Mouse (Mus musculus) frontal cortex, adult 2 months (tissue): ENCODE results near the gene Sema4b. TPM values are rescaled to one million over a fixed set of nuclear protein-coding genes. Genes with fewer than 3 reads are reported as not detected.

ENCODE experiments used
- DNase-seq, 2 experiments: peaks; one replicate each; pipeline ENCODE4 v3.0.0; 2022; ENCODE audit warnings: low spot score in 1 of 2; ENCODE audit errors: extremely low spot score in 1 of 2
- polyA plus RNA-seq: library from polyadenylated mRNA; depleted of rRNA; stranded (reverse); fragments of >200 nt; gene quantifications from 2 replicates; pipeline ENCODE4 v1.2.3, GENCODE M21; 2012

Sema4b gene
- polyA plus RNA-seq, 1 experiment, result 15.9 TPM

DNA sequence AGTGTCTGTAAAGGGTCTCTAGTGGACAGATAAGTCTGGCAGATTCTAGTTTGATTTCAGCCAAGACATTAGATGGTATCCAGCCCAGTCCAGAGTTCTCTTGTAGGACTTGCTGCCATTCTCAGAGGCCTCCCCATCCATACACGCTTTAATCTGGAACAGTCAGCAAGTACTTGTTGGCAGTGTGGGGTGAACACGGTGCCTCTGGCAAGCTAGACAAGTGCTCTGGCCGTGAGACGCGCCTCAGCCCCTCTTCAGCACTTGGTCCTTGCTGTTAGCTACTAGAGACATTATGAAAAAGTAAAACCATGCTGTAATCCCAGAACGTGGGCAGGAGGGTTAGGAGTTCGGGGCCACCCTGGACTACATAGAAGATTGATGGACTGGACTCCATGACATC lies 27.0 kb downstream of the Sema4b start:
- DNase-seq, result no peak

DNA sequence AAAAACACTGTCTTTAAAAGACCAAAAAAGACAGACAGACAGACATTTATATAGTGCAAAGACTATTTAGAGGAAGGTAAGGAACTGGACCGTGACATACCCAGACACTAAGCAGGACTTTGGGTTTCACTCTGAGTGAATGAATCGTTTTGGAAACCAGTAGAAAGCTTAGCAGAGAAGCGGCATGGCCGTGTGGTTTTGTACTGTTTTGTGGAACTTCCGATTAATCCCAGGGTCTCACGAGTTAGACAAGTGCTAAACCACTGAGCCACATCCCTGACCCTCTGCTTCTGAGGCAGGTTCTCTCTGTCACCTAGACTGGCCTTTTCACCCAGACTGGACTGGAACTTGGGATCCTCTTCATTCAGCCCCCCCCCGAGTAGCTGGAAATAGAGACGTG lies 27.8 kb downstream of the Sema4b start:
- no peak for DNase-seq

DNA sequence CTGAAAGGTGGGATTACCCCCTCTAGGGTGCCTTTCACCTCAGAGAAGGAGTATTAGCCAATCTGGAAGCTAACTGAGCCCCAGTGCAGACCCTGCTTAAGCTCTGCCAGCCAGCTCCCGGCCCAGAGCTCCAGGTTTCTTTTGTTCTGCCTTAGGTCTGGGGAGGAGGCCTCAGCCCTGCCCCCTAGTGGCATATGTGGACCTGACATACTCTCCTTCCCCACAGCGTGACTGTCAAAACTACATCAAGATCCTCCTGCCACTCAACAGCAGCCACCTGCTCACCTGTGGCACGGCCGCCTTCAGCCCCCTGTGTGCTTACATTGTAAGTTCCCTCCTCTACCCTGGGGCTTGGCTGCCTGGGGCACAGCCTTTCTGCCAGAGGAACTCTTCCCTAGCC lies 28.8 kb downstream of the Sema4b start:
- peak; percentile 41 to 83 for DNase-seq

DNA sequence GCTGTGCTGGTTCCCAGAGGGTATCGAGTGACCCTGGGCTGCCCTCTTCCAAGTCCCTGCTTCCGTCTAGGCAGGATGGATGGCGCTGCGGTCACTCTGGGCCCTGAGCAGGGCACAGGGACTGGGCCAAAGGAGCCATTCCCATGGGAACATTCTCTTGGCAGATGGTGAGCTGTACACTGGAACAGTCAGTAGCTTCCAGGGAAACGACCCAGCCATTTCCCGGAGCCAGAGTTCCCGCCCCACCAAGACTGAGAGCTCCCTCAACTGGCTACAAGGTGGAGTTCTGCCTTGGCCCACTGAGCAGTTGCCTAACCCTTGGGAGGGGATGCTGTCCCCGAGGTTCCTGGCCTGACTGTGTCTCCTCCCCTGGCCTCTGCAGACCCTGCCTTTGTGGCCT lies 29.9 kb downstream of the Sema4b start:
- DNase-seq, result peak; percentile 47

DNA sequence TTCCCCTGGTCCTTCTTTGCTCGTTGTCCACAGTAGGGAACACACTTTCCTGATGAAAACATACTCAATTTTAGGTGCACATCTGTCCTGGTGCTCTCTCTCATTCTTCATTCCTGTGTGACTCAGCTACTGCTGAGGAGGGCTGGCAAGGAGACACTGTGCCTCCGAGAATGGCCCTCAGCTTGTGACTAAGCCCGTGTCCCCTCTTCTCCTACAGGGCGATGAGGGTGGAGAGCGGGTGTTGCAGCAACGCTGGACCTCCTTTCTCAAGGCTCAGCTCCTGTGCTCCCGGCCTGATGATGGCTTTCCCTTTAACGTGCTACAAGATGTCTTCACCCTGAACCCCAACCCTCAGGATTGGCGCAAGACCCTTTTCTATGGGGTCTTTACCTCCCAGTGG lies 32.0 kb downstream of the Sema4b start:
- no peak for DNase-seq

DNA sequence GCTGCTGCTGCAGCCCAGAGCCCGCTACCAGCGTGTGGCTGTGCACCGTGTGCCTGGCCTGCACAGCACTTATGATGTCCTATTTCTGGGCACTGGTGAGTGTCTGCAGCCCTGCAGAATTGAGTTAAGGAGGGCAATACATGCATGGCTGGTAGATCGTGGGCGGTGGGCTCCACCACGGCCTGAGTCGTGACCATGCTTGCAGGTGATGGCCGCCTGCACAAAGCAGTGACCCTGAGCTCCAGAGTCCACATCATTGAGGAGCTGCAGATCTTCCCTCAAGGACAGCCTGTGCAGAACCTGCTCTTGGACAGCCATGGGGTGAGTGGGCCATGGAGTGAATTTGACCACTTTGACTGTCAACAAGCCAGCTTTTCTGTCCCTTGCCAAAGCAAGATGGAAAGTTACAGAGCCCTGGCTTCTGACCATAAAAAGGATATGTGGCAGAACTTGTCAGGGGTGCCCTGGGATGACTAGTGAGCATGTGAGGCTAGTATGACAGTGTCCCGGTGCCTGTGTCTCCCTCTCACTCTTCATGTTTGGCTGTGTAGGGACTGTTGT lies 33.7 kb downstream of the Sema4b start:
- no peak for DNase-seq

DNA sequence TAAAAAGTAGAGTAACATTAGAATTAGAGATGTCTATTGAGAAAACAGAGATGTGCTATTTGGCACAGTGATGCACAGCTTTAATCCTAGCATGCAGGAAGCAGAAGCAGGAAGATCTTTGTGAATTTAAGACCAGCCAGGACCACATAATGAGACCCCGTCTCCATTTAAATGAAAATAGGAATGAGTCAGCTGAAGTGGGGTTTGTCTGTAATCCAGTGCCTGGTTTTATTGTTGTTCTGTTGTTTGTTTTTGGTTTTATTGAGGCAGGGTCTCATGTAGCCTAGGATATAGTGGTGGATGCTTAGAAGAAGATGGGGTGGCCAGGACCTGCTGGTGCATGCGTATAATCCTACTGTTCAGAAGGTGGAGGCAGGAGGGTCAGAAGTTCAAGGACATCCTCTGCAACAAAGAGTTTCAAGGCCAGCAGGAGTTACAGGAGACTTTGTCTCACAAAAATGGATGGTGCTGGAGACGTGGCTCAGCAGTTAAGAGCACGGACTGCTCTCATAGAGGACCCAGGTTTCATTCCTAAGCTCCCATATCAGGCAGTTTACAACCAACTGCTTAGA lies 34.6 kb downstream of the Sema4b start:
- no peak for DNase-seq

DNA sequence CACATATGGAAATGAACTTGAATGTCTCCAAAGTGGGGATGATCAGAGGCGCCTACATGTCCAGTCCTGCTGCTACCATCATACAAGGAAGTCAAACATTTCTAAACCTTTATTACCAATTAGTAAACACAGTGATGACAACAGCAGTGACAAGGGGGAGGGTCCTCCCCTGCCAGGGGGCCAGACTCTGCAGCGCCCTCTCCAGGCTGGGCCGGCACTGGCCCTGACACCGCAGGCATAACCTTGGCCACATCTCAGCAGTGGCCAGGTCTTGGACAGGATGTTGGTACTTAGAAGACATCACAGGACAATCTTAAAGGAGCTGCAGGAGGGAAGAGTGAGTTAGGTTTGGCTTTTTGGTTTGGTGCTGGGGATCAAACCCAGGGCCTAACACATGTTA lies 40.4 kb downstream of the Sema4b start:
- no peak for DNase-seq

DNA sequence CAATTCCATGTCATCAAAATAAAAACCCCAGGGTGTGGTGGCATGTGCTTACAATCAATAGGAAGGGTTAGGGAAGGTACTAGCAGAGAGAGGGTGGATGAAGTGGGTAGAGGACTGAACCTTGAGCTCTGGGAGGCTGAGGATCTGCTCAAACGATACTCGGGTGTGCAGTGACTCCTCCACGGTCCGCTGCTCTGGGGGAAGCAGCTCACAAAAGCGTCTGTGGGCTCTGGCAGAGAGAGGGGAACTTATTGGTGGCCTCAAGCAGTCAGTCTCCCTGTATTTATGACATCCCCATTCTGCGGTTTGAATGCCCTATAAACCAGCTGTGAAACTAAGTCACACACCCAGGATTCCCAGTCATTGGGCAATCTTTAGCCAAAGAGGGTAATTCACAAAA lies 43.6 kb downstream of the Sema4b start:
- no peak for DNase-seq

DNA sequence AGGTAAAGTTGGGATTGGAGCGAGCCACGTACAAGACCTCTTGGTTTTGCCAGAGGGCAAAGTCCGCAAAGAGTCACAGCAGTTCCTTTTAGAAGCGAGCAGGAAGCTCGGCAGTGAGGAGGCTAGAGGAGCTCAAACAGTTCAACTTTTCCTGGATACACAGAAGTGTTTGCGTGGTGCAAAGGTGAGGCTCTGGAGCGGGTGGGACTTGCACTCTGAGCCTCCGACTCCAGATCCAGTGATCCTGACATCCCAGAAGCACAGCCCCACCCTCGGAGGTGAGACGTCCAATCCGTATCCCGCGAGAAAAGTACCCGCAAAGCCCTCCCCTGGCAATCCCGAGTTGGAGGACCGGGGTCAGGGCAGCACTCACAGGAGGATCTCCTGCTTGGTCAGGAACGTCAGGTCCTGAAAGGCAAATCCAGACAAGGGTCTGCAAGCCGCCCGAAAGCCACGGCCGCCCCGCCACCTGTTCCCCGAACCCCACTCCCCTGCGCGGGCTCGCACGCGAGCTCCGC lies 45.4 kb downstream of the Sema4b start:
- DNase-seq, result no peak

DNA sequence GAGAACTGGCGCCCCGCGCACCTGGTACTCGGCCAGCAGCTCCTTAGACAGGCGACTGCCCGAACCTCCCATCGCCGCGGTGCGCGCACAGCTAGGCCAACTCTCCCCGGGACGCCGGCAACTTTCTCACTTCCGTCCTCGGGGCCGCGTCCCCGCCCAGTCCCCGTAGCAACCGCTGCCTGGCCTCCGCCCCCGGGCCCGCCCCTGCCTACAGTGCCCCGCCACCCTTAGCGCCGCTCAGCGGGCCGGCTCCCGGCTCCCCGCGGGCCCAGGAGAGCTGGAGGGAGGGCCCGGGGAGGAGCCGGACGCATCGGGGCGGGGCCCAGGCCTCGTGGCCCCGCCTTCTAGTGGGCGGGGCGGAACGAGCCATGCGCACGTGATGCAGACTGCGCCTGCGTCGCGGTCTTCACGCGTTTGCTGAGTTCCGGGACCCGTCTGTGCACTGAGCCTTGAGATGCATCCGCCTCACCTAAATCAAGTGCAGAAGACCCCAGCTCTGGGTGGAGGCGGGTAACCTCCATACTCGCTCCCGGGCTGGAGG lies 45.9 kb downstream of the Sema4b start, which contains the start of the genes Cib1 and Gdpgp1:
Cib1 (minus strand) TSS at position 325 of the 541 bp plus-strand sequence.
Gdpgp1 (plus strand) TSS at position 377 of the 541 bp plus-strand sequence.
- DNase-seq, result peak; percentile 80 to 95

DNA sequence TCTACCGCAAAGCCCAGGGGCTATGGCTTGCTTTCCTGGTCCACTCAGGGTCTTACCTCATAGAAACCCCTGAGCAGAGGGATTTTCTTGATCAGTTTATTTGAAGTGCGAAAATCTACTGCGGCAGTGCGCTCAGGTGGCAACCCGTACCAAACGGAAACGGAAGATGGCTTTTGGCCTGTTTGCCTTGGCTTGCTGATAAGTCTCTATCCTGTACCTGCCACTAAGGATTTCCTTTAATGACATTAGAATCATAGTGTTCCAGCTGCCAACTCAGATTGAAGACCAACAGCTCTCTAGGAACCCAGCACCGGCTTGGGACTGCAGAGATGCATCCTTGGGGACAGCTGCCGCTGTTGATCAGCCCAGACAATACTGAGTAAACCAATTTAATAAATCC lies 47.2 kb downstream of the Sema4b start:
- no peak for DNase-seq

DNA sequence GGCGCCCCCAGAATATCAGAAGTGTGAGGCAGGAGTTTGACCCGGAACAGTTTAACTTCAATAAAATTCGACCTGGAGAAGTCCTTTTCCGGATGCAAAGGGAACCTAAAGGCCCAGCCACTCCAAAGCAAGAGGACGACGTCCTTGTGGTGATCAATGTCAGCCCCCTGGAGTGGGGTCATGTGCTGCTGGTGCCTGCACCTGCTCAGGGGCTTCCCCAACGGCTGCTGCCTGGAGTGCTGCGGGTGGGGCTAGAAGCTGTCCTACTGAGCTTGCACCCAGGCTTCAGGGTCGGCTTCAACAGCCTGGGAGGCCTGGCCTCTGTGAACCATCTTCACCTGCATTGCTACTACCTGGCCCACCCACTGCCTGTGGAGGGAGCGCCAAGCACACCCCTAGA lies 51.9 kb downstream of the Sema4b start:
- no peak for DNase-seq

DNA sequence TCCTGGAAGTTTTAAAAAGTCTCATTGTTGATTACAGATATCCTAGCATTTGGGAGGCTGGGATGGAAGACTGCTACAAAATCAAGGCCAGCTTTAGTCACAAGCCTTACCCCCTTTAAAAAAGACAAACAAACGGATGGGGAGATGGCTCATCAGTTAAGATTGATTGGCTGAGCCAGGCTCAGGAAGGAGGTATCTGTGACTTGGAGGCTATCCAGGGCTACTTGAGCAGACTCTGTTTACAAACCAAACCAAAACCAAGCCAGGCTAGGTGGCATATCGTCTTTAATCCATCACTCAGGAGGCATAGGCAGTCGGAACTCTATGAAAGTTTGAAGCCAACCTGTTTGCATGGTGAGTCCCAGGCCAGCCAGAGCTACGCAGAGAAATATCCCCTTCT lies 55.0 kb downstream of the Sema4b start:
- DNase-seq, result no peak

DNA sequence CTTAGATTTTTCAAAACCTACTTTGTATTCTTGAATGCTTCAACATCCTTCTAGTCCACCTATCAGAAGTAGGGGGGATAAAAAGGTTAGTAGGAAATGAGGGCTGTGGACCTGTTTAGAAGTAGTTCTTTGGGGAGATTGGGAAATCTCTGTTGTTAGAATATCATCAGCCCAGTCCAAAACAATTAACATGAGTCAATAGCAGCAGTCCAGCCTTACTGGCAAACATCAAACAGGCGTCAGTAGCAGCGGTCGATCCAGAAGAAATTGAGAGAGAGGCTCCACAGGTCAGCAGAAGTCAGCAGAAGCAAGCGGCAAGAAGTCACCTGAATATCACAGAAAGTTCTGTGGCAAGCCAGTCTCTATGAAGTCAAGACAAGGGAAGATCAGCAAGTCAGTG lies 58.2 kb downstream of the Sema4b start:
- DNase-seq, result no peak

DNA sequence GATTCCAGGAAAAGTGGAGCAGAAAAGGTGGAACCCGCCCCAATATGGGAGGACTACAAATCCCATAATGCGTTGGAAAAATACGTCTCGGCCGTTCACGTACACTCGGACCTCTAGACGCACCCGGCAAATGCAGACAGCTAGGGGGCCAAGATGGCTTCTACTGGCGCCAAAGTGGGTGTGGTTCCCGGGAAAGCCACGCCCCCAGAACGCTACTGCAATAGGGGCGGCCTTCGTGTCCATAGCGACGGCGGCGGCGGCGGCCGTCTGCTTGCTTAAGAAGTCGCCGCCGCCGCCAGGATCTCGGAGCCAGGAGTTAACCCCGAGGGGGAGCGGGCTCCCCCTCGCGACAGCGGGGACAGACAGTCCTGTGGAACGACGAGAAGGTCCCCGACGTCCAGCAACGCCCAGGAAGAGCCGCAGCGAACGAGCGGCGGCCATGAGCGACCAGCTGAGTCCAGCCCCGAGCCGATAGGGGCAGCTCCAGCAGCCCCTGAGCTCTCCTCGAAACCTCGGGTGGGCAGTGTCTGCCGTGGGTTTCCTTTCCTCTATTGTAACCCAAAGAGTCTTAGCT lies 59.6 kb downstream of the Sema4b start, which contains the start of gene Ttll13:
Ttll13 (plus strand) TSS at position 229 of the 574 bp plus-strand sequence.
- peak; percentile 96 to 97 for DNase-seq

DNA sequence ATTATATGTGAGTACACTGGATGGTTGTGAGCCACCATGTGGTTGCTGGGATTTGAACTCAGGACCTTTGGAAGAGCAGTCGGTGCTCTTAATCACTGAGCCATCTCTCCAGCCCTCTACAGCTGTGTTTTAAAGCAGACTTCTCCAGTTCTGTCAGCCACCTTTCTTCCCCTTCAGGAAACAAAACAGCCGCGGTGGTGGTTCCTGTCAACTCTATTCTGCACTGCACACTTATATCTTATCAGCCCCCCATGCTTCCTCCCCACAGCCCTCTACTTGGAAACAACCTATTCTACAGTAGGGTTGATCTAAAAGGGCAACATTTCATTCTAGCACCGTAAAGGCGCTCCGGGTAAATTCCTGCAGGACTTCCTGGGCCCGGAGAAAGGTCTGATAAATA lies 60.2 kb downstream of the Sema4b start:
- DNase-seq, result no peak

DNA sequence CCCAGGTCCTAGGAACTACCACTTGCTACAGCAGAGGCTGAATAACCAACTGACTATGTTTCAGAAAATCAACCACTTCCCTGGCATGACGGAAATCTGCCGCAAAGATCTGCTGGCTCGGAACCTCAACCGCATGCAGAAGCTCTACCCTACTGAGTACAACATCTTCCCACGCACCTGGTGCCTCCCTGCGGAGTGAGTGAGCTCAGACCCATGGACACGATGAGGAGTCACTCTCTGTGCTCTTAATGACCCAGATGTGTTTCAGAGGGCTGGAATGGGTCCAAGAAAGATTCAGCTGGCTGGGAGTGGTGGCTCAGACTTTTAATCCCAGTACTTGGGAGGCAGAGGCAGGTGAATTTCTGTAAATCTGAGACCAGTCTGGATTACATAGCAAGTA lies 65.8 kb downstream of the Sema4b start:
- no peak for DNase-seq

DNA sequence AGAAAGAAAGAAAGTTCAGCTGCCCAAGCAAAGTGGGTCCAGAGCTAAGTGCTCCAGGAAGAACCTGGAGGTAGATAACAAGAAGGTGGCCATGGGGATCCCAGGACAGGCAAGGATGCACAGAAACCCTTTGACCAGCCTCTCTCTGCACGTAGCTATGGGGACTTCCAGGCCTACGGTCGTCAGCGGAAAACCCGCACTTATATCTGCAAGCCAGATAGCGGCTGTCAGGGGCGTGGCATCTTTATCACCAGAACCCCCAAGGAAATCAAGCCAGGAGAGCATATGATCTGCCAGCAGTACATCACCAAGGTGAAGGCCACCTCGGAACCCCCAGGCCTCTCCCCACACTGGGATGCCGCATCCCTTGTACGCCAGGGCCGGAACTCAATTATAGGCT lies 66.2 kb downstream of the Sema4b start:
- DNase-seq, result no peak

DNA sequence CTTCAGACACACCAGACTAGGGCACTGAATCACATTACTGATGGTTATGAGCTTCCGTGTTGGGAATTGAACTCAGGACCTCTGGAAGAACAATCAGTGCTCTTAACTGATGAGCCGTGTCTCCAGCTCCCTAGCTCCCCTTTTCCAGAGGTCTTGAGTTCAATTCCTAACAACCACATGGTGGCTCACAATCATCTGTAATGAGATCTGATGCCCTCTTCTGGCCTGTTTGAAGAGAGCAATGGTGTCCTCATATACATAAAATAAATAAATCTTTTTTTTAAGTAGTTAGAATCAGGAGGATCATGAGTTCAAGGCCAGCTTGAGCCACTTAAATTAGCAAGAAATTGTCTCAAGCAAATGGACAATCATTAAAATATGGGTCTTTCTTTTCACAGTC lies 69.3 kb downstream of the Sema4b start:
- DNase-seq, result no peak

DNA sequence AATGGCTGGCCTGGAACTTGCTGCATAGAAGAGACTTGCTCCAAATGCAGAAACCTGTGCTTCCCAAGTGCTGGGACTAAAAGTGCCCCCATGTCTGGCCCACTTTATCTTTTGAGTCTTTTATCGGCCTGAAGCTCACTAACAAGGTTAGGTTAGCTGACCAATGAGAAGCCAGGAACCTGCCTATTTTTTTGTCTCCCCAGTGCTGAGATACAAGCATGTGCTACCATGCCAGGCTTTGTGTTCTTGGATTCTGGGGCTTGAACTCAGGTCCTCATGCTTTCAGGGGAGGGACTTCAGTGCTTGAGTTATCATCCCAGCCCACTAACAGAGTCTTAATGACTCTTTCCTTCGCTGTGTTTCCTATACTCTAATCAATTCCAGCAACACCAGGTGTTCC lies 71.1 kb downstream of the Sema4b start:
- no peak for DNase-seq
